Mouse (Mus musculus) adrenal gland, postnatal 36 days (tissue): ENCODE results near the gene Braf. TPM values are rescaled to one million over a fixed set of nuclear protein-coding genes. Genes with fewer than 3 reads are reported as not detected.

ENCODE experiments used
- DNase-seq, 2 experiments: peaks; one replicate each; pipeline ENCODE4 v3.0.0; 2021; ENCODE audit warnings: mixed read lengths in 1 of 2
- total RNA-seq, 2 experiments: library from RNA; stranded (reverse); gene quantifications; 2 replicates each; pipeline ENCODE4 v1.2.3; 2021

Gene Braf
- total RNA-seq, 2 experiments from 2014 or later = 40.2 to 41.4 TPM

DNA sequence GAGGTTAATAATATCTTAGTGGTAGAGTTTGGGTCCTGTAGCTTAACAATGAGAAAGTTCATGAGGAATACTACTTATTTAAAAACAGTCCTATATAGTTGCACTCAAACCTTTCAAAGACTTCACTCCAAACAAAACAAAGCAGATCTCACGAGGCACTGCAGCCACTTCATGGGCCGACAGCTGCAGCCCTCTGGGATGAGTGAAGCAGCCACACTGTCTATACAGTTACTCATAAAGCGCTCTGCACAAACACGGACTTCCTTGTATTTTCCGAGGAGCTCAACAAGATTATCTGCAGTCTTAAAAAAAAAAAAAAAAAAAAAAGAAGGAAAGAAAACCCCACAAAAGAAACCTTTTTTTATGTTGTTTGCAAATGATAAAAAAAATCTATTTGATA lies 117.9 kb downstream of the Braf start:
- DNase-seq = no peak

DNA sequence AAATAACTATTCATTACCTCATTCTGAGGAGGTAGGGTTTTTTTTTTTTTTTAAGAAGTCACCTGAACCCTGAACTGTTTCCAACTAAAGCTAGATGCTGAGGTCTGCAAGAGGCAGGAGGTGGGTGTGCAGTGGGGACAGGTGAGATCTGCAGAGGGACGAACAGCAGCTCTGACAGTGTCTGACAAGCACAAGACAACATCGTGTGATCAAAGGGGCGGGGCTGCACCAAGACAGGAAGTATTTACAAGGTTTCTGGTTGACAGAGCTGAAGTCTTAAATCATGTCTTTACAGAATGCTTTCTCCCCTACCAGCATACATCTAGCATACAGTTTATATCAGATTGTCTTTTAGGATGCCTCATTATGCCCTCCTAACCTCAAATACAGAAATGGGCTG lies 118.4 kb downstream of the Braf start:
- DNase-seq = no peak

GRCm38 (mm10) chr6:39606056-39606455 lies 119.2 kb downstream of the Braf start:
- DNase-seq = no peak

DNA sequence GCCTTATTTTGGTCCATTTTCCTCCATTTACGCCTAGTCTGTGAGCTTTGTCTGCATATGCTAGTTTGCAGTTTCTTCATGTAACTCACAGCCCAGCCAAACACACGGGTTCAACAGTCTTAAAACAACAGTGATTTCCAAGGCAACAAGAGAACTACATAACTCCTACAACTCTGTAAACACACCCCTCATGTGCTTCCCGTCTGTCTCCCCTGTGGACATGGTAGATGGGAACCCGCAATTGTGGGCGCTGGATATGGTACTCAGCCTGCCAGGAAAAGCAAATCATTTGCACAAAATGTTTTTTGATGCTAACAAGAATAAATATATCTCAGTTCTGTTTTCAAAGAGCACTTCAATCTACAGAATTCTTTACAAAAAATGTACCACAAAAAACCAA lies 120.7 kb downstream of the Braf start:
- no peak for DNase-seq

GRCm38 (mm10) chr6:39601828-39602227 lies 123.4 kb downstream of the Braf start:
- DNase-seq = no peak

GRCm38 (mm10) chr6:39600851-39601250 lies 124.4 kb downstream of the Braf start:
- no peak for DNase-seq

- peak; percentile 95 for DNase-seq
Measured at GRCm38 (mm10) chr6:39592401-39593214, 132.7 kb downstream of the Braf start, which contains the start of gene Ndufb2. Gene Ndufb2, plus strand, starts transcription at chr6:39592574.

DNA sequence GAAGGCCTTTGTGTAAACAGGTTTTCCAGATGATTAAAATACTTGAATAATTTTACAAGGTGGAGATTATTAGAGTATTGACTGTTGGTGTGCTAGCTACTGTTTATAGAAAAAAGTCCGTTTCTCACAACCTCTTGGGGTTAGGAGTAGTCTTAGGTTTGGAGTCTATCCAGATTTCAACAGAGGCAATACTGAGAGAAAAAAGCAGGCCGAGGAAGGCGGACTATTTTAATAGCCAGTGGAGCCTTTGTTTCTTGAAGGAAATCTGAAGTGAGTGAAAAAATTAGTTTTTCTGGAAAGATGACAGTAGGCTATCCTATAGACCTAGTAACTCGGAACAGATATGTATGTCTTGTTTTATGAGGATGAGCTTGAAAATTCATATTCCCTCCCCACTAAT lies 133.8 kb downstream of the Braf start:
- DNase-seq = no peak

DNA sequence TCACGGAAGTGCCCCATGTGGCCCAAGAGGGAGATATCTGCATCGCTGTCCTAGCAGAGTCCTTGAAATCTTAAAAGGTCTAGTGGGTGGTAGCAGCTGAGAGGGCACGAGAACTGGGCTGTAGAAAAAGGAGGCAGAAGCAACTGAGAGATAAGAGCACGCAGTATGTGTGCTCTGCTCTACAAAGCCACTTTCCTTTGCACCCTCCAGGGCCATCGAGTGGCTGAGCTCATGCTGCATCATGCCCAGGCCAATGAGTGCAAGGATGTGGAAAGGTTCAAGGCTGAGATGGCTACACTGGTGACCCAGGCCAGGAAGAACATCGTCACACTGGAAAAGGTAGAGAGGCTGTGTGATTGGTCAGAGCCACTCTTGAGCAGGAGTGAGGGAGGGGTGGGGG lies 139.7 kb downstream of the Braf start, which contains the start of gene Gm42420:
Gm42420 (plus strand) TSS at position 237 of the 400 bp plus-strand sequence.
- peak; percentile 46 to 48 for DNase-seq

DNA sequence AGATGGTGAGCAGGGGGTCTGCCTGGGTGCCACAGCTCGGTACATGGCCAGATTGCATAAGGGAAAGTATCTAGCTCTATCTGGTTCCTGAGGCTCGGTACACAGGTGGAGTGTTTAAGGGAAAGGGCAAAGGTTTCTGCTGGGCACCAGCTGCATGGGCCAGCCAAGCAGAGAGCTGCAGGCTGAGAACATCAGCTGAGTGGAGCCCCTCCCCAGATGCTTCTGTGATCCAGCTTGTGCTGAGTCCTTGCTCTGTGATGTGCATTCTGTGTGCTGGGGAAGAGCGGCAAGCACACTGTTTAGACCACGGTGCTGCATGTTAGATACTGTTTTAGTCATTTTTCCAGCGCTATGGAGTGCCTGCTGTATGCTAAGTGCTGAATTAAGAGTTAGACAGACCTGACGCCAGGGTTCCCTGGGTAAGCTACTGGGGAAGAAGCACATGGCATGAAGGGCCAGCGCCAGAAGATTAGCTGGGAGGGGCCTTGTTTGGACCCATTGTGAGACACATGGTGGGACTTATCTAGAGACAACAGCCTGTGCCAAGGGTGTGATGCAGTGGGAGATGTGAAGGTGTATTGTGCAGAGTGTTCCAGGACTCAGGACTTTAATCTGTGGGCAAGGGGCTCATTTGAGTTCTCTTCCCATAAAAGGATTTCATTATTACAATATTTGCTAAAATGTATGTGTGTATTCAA lies 144.0 kb downstream of the Braf start:
- no peak for DNase-seq

- no peak for DNase-seq
Measured at GRCm38 (mm10) chr6:39580558-39580957, 144.7 kb downstream of the Braf start.

- DNase-seq = no peak
Measured at GRCm38 (mm10) chr6:39579552-39579951, 145.7 kb downstream of the Braf start.

GRCm38 (mm10) chr6:39574951-39575350 lies 150.3 kb downstream of the Braf start:
- peak in 1 of 2 experiments; percentile 20 for DNase-seq

DNA sequence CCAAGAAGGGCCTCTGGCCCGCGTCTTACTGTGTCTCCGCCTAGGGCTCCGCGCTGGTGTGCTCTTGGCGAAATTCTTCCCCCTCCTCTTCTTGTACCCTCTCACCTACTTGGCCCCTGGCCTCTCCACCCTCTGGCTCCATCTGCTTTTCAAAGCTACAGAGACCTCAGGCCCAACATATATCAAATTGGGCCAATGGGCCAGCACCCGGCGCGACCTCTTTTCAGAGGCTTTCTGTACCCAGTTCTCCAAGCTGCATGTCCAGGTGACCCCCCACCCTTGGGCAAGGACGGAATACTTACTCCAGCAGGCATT lies 150.8 kb downstream of the Braf start:
- DNase-seq = peak; percentile 25 to 42

- DNase-seq = peak; percentile 90 to 91
Measured at GRCm38 (mm10) chr6:39573791-39574554, 151.3 kb downstream of the Braf start, which contains the start of gene Adck2. Gene Adck2, plus strand, starts transcription at chr6:39573873.

DNA sequence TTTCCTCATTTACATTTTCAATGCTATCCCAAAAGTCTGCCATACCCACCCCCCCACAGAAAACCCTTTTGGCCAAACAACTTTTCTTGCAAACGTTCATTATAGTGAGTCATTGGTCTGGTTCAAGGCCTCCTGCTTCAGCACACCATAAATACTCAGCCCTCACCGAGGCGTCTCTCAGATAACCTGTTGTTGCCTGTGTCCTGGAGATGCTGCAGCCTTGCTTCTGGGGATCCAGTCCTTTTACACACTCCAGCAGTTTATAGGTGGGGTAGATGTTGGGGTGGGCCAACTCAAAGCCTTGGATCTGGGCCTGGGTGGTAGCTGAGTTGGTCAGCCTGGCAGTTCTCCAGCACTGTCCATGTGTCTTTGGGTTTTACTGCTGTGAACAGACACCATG lies 154.8 kb downstream of the Braf start:
- peak; percentile 44 to 56 for DNase-seq

DNA sequence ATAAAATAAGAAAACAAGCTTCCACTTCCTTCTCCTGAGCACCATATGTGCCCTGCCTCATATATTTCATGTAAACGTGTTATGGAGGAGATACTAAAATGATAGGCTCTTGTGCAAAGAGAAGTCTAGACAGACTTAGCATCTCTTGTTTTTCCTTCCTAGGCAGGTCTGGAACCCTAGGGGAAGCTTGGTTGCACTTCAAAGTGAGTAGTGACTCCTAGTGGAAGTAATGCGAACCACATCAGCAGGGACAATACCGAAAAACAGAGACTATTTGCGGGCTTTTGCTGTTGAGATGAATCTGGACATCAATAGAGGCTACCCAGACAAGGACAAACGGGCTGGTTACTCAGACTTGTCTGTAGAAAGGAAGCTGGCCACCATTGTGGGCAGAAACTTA lies 157.7 kb downstream of the Braf start:
- peak in 1 of 2 experiments; percentile 34 for DNase-seq

GRCm38 (mm10) chr6:39562166-39563015 lies 162.9 kb downstream of the Braf start:
- peak; percentile 65 to 81 for DNase-seq

- no peak for DNase-seq
Measured at GRCm38 (mm10) chr6:39559276-39559939, 165.9 kb downstream of the Braf start.

DNA sequence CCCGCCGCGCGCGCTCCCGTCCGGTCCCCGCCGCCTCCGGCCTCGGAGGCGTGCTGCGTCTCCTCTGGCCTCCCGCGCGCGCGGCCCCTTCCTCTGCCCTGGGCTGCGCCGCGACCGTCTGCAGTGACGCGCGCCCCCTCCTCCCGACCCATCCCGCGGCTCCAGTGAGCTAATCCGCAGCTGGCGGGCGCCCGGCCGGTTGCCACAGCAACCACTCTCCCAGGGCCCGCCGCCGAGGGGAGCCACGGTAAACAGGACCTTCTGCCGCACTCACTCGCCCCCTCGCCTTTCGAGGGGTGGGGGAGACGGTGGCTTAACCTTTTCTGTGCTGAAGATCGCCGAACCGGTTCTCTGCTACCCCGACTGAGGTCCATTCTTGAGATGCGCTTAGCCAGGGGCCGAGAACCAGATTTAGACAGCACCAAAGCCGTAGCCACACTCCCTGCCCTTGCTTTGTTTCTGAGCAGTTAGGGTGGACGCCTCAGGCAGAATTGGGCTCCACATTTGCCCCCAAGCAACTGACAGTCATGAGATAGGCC lies 167.5 kb downstream of the Braf start, which contains the start of gene Dennd2a:
Dennd2a (minus strand) TSS at position 145 of the 539 bp plus-strand sequence.
- peak; percentile 72 to 87 for DNase-seq
